Mouse (Mus musculus) kidney, embryonic 16.5 days (tissue): ENCODE data around the gene Nr4a1. TPM values are rescaled to one million over a fixed set of nuclear protein-coding genes. Genes with fewer than 3 reads are reported as not detected.

Source experiments
- ATAC-seq: fragments of 200-750 bp; cut with Nextera tagmentation; 2 replicates; pipeline ENCODE4 v1.8.0; 2017; ENCODE audit warnings: moderate TSS enrichment; ENCODE audit not compliant: low FRiP score, low TSS enrichment
- H3K27ac ChIP-seq: fragments of 300-500 bp; sonication (generic); 2 replicates; pipeline ENCODE4 v1.5.1; 2014; ENCODE audit warnings: low read length
- H3K27me3 ChIP-seq: fragments of 300-500 bp; sonication (generic); 2 replicates; pipeline ENCODE4 v1.6.1; 2014; ENCODE audit warnings: low read length, control low read depth, mixed read lengths; ENCODE audit not compliant: insufficient read depth
- H3K36me3 ChIP-seq: fragments of 300-500 bp; sonication (generic); 2 replicates; pipeline ENCODE4 v1.6.1; 2014; ENCODE audit warnings: low read length, control low read depth, mixed read lengths; ENCODE audit not compliant: insufficient read depth
- H3K4me1 ChIP-seq: fragments of 300-500 bp; sonication (generic); 2 replicates; pipeline ENCODE4 v1.6.1; 2014; ENCODE audit warnings: low read length, control low read depth, mixed read lengths; ENCODE audit not compliant: insufficient read depth
- H3K4me2 ChIP-seq: fragments of 300-500 bp; sonication (generic); replicated peaks from 2 replicates; pipeline ENCODE4 v1.6.1; 2014; ENCODE audit warnings: low read depth, low read length
- H3K4me3 ChIP-seq: fragments of 300-500 bp; sonication (generic); 2 replicates; pipeline ENCODE4 v1.5.1; 2014; ENCODE audit warnings: mild to moderate bottlenecking, low read length
- H3K9ac ChIP-seq: fragments of 300-500 bp; sonication (generic); replicated peaks from 2 replicates; pipeline ENCODE4 v1.6.1; 2014; ENCODE audit warnings: low read length
- H3K9me3 ChIP-seq: fragments of 300-500 bp; sonication (generic); 2 replicates; pipeline ENCODE4 v1.6.1; 2016; ENCODE audit warnings: low read length, control low read depth
- WGBS: fragments of 180-500 bp; shearing (Covaris S2); extraction: QIAGEN DNeasy Blood & Tissue Kit; methylation state at CpG from one replicate; pipeline ENCODE4 v1.1.7; 2014; 5-methylcytosine and 5-hydroxymethylcytosine counted together
- polyA plus RNA-seq: library from polyadenylated mRNA; unstranded; fragments of >200 nt; fragmentation: Nextera tagmentation; extraction: Ambion mirVana; gene quantifications from 2 replicates; pipeline ENCODE4 v1.2.1, GENCODE M21; 2015

The Nr4a1 gene
- polyA plus RNA-seq, 1 experiment from 2014 or later = 11.9 TPM

- H3K27me3 ChIP-seq = no peaks in the 10 kb centered on the region
- H3K9me3 ChIP-seq = no peaks in the 10 kb centered on the region
- WGBS = under 1% methylated on average over 48 of the region's 57 CpGs
- ATAC-seq = peak; percentile 91
- H3K4me2 ChIP-seq = peak overlapping the region; percentile 91
- H3K27ac ChIP-seq = peak overlapping the region; percentile 69
- peaks cover 18% of the 10 kb centered on the region for H3K4me1 ChIP-seq
- peaks cover 8% of the 10 kb centered on the region; the same call in 1 of the 2 replicates for H3K36me3 ChIP-seq
- H3K9ac ChIP-seq = peak overlapping the region; percentile 63
- H3K4me3 ChIP-seq = peak overlapping the region; percentile 57
These were observed 12.3 kb downstream of the Nr4a1 start for GRCm38 (mm10) chr15:101266132-101266963.

GRCm38 (mm10) chr15:101267053-101268032, 13.3 kb downstream of the Nr4a1 start:
- Histone ChIP-seq H3K9me3 (no peaks in the 10 kb centered on the region), H3K4me1 (peaks cover 16% of the 10 kb centered on the region), H3K27me3 (no peaks in the 10 kb centered on the region), H3K9ac (peak overlapping the region; percentile 63), H3K27ac (peak overlapping the region; percentile 56), H3K4me3 (peak overlapping the region; percentile 57), H3K4me2 (peak overlapping the region; percentile 91), H3K36me3 (peaks cover 8% of the 10 kb centered on the region)
- WGBS = 3% methylated on average over 25 of the region's 25 CpGs
- peak; percentile 58 for ATAC-seq

GRCm38 (mm10) chr15:101270101-101270820, 16.2 kb downstream of the Nr4a1 start:
- H3K4me1 ChIP-seq = peaks cover 16% of the 10 kb centered on the region
- no peak overlapping the region for H3K4me2 ChIP-seq
- ATAC-seq = no peak
- no peak overlapping the region for H3K4me3 ChIP-seq
- no peaks in the 10 kb centered on the region for H3K27me3 ChIP-seq
- 82% methylated on average over 29 of the region's 29 CpGs for WGBS
- no peak overlapping the region for H3K9ac ChIP-seq
- H3K27ac ChIP-seq = no peak overlapping the region
- no peaks in the 10 kb centered on the region for H3K9me3 ChIP-seq
- H3K36me3 ChIP-seq = peaks cover 23% of the 10 kb centered on the region

GRCm38 (mm10) chr15:101271107-101271506, 17.0 kb downstream of the Nr4a1 start:
- H3K27ac ChIP-seq = no peak overlapping the region
- H3K27me3 ChIP-seq = no peaks in the 10 kb centered on the region
- H3K36me3 ChIP-seq = peaks cover 23% of the 10 kb centered on the region
- 82% methylated on average over 3 of the region's 3 CpGs for WGBS
- no peaks in the 10 kb centered on the region for H3K9me3 ChIP-seq
- H3K4me2 ChIP-seq = no peak overlapping the region
- no peak overlapping the region for H3K9ac ChIP-seq
- peaks cover 10% of the 10 kb centered on the region for H3K4me1 ChIP-seq
- no peak overlapping the region for H3K4me3 ChIP-seq
- ATAC-seq = no peak

GRCm38 (mm10) chr15:101271513-101271912, 17.4 kb downstream of the Nr4a1 start:
- Histone ChIP-seq H3K36me3 (peaks cover 23% of the 10 kb centered on the region), H3K9me3 (no peaks in the 10 kb centered on the region), H3K9ac (no peak overlapping the region), H3K27ac (no peak overlapping the region), H3K4me1 (peaks cover 8% of the 10 kb centered on the region; the same call in 1 of the 2 replicates), H3K4me2 (no peak overlapping the region), H3K27me3 (no peaks in the 10 kb centered on the region), H3K4me3 (no peak overlapping the region)
- no peak for ATAC-seq
- WGBS = 90% methylated on average over 15 of the region's 15 CpGs

GRCm38 (mm10) chr15:101274380-101274779, 20.3 kb downstream of the Nr4a1 start:
- no peaks in the 10 kb centered on the region for H3K9me3 ChIP-seq
- H3K27ac ChIP-seq = no peak overlapping the region
- no peak for ATAC-seq
- H3K4me1 ChIP-seq = peaks cover 6% of the 10 kb centered on the region; the same call in 1 of the 2 replicates
- no peak overlapping the region for H3K9ac ChIP-seq
- WGBS = 60% methylated on average over 6 of the region's 6 CpGs
- H3K4me3 ChIP-seq = no peak overlapping the region
- peaks cover 23% of the 10 kb centered on the region for H3K36me3 ChIP-seq
- H3K4me2 ChIP-seq = no peak overlapping the region
- no peaks in the 10 kb centered on the region for H3K27me3 ChIP-seq

GRCm38 (mm10) chr15:101277351-101277899, 23.4 kb downstream of the Nr4a1 start:
- no peak overlapping the region for H3K4me3 ChIP-seq
- H3K9me3 ChIP-seq = no peaks in the 10 kb centered on the region
- H3K27me3 ChIP-seq = no peaks in the 10 kb centered on the region
- H3K27ac ChIP-seq = no peak overlapping the region
- no peak overlapping the region for H3K4me2 ChIP-seq
- WGBS = 69% methylated on average over 11 of the region's 11 CpGs
- no peak overlapping the region for H3K9ac ChIP-seq
- H3K4me1 ChIP-seq = peaks cover 6% of the 10 kb centered on the region; the same call in 1 of the 2 replicates
- ATAC-seq = no peak
- H3K36me3 ChIP-seq = peaks cover 15% of the 10 kb centered on the region; the same call in 1 of the 2 replicates

- Histone ChIP-seq H3K27me3 (no peaks in the 10 kb centered on the region), H3K9ac (no peak overlapping the region), H3K27ac (no peak overlapping the region), H3K4me2 (no peak overlapping the region), H3K4me3 (no peak overlapping the region), H3K9me3 (no peaks in the 10 kb centered on the region), H3K36me3 (peaks cover 6% of the 10 kb centered on the region; the same call in 1 of the 2 replicates), H3K4me1 (peaks cover 6% of the 10 kb centered on the region; the same call in 1 of the 2 replicates)
- ATAC-seq = no peak
- 28% methylated on average over 5 of the region's 5 CpGs for WGBS
These were observed 24.5 kb downstream of the Nr4a1 start for GRCm38 (mm10) chr15:101278589-101278988.

GRCm38 (mm10) chr15:101279430-101279999, 25.4 kb downstream of the Nr4a1 start:
- no peak overlapping the region for H3K9ac ChIP-seq
- H3K36me3 ChIP-seq = no peaks in the 10 kb centered on the region
- peaks cover 6% of the 10 kb centered on the region; the same call in 1 of the 2 replicates for H3K4me1 ChIP-seq
- no peak overlapping the region for H3K27ac ChIP-seq
- H3K4me3 ChIP-seq = no peak overlapping the region
- no peak for ATAC-seq
- WGBS = 42% methylated on average over 12 of the region's 12 CpGs
- no peaks in the 10 kb centered on the region for H3K9me3 ChIP-seq
- H3K27me3 ChIP-seq = no peaks in the 10 kb centered on the region
- H3K4me2 ChIP-seq = no peak overlapping the region
